Mouse (Mus musculus) heart, postnatal 0 days (tissue): ENCODE measurements around the gene Tectb. TPM values are rescaled to one million over a fixed set of nuclear protein-coding genes. Genes with fewer than 3 reads are reported as not detected.

Experiments used
- ATAC-seq: fragments of 200-750 bp; cut with Nextera tagmentation; 2 replicates; pipeline ENCODE4 v1.8.0; 2017; ENCODE audit warnings: low read depth, moderate number of reproducible peaks, moderate library complexity; ENCODE audit not compliant: insufficient read depth
- DNase-seq: peaks from one replicate; pipeline ENCODE4 v3.0.0-alpha.2; 2016; ENCODE audit warnings: low spot score
- H3K27ac ChIP-seq: fragments of 300-500 bp; sonication (generic); 2 replicates; pipeline ENCODE4 v1.5.1; 2014; ENCODE audit warnings: low read depth, mild to moderate bottlenecking
- H3K27me3 ChIP-seq: fragments of 300-500 bp; sonication (generic); 2 replicates; pipeline ENCODE4 v1.6.1; 2014; ENCODE audit warnings: low read length, mixed read lengths; ENCODE audit not compliant: control insufficient read depth, insufficient read depth
- H3K36me3 ChIP-seq: fragments of 300-500 bp; sonication (generic); replicated peaks from 2 replicates; pipeline ENCODE4 v1.6.1; 2014; ENCODE audit warnings: low read length, mixed read lengths; ENCODE audit not compliant: control insufficient read depth, insufficient read depth
- H3K4me1 ChIP-seq: fragments of 300-500 bp; sonication (generic); 2 replicates; pipeline ENCODE4 v1.6.1; 2014; ENCODE audit warnings: antibody characterized with exemption; ENCODE audit not compliant: control insufficient read depth, insufficient read depth
- H3K4me2 ChIP-seq: fragments of 300-500 bp; sonication (generic); 2 replicates; pipeline ENCODE4 v1.6.1; 2014; ENCODE audit warnings: low read depth, mild to moderate bottlenecking, low read length, moderate library complexity
- H3K4me3 ChIP-seq: fragments of 300-500 bp; sonication (generic); 2 replicates; pipeline ENCODE4 v1.5.1; 2014; ENCODE audit warnings: low read depth, low read length
- H3K9ac ChIP-seq: fragments of 300-500 bp; sonication (generic); replicated peaks from 2 replicates; pipeline ENCODE4 v1.6.1; 2014; ENCODE audit warnings: low read depth, low read length, mixed read lengths
- H3K9me3 ChIP-seq: fragments of 300-500 bp; sonication (generic); replicated peaks from 2 replicates; pipeline ENCODE4 v1.6.1; 2016; ENCODE audit warnings: low read length; ENCODE audit not compliant: control insufficient read depth
- CTCF ChIP-seq: IDR thresholded peaks from 2 replicates; pipeline ENCODE4 v1.5.1; 2016; ENCODE audit warnings: antibody characterized with exemption, control low read depth, low read depth
- EP300 ChIP-seq: IDR thresholded peaks from 2 replicates; pipeline ENCODE4 v1.6.1; 2016; ENCODE audit warnings: antibody characterized with exemption, low read depth
- WGBS: fragments of 180-500 bp; shearing (Covaris S2); extraction: QIAGEN DNeasy Blood & Tissue Kit; methylation state at CpG from one replicate; pipeline ENCODE4 v1.1.7; 2014; 5-methylcytosine and 5-hydroxymethylcytosine counted together
- polyA plus RNA-seq: library from polyadenylated mRNA; unstranded; fragments of >200 nt; fragmentation: Nextera tagmentation; extraction: Ambion mirVana; gene quantifications from 2 replicates; pipeline ENCODE4 v1.2.1, GENCODE M21; 2015
- total RNA-seq: library from RNA; depleted of rRNA; stranded (reverse); fragments of >200 nt; gene quantifications from 2 replicates; pipeline ENCODE4 v1.2.3, GENCODE M21; 2014; ENCODE audit warnings: low replicate concordance

Tectb gene
- total and polyA plus RNA-seq, 2 experiments from 2014 or later, result 0.15 TPM; not detected in 1

DNA sequence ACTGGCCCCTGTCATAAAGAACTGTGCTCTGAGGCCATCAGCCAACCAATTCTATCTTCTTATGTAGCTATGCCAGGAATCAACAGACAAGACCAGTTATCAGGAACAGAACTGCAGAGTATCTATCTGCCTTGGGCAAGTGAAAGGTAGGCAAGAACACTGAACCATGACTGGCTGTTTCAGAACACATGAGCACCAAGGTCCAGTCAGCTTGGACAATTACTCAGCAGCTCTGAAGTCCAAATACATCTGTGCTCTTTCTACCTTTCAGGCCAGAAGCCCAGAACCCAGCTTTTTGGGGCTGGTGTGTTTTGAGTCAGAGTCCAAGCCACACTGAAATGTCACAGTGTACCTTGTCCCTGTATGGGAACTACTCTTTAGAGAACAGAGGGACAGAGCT, 10.1 kb upstream of the Tectb start:
- H3K4me2 ChIP-seq, result no peak overlapping the region
- no peaks in the 10 kb centered on the region for H3K9me3 ChIP-seq
- no peaks in the 10 kb centered on the region for H3K27me3 ChIP-seq
- no peak overlapping the region for H3K4me3 ChIP-seq
- H3K36me3 ChIP-seq, result no peaks in the 10 kb centered on the region
- ATAC-seq (no peak), DNase-seq (no peak)
- TF ChIP-seq CTCF, result no peak
- TF ChIP-seq EP300, result no peak
- no peak overlapping the region for H3K9ac ChIP-seq
- H3K27ac ChIP-seq, result no peak overlapping the region
- H3K4me1 ChIP-seq, result no peaks in the 10 kb centered on the region

- WGBS, result 64% methylated on average over 1 of the region's 1 CpGs
- no peaks in the 10 kb centered on the region for H3K9me3 ChIP-seq
- no peaks in the 10 kb centered on the region for H3K4me1 ChIP-seq
- DNase-seq (no peak), ATAC-seq (no peak)
- H3K4me2 ChIP-seq, result no peak overlapping the region
- H3K9ac ChIP-seq, result no peak overlapping the region
- H3K27ac ChIP-seq, result no peak overlapping the region
- no peak overlapping the region for H3K4me3 ChIP-seq
- no peaks in the 10 kb centered on the region for H3K27me3 ChIP-seq
- no peak for TF ChIP-seq CTCF
- TF ChIP-seq EP300, result no peak
- no peaks in the 10 kb centered on the region for H3K36me3 ChIP-seq
These were observed 8.9 kb upstream of the Tectb start for GRCm38 (mm10) chr19:55171585-55171984.

DNA sequence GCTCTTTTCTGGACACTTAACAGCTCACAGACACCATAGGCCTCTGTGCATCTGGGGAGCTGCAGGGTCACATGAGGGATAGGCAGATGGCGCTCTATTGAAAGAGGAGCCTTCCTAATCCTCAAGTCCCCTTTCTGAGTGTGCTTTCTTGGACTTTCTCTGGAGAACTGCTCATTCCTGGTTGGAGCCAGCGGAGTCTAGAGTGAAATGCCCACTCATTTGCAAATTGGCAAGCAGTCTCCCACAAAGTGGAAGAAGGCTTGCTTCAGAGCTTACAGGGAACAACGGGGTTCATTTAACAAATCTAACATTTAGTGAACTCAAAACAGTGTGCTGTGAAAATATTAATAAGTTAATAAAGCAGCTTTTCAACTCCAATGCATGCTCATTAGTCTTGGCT, 3.4 kb upstream of the Tectb start:
- no peak for ATAC-seq
- 89% methylated on average over 3 of the region's 3 CpGs for WGBS

GRCm38 (mm10) chr19:55184442-55184841, 3.9 kb downstream of the Tectb start:
- 67% methylated on average over 7 of the region's 7 CpGs for WGBS
- TF ChIP-seq CTCF, result no peak
- no peak overlapping the region for H3K4me3 ChIP-seq
- ATAC-seq, result no peak
- no peak overlapping the region for H3K27ac ChIP-seq
- no peaks in the 10 kb centered on the region for H3K4me1 ChIP-seq
- DNase-seq, result no peak
- no peak overlapping the region for H3K9ac ChIP-seq
- no peaks in the 10 kb centered on the region for H3K27me3 ChIP-seq
- no peaks in the 10 kb centered on the region for H3K36me3 ChIP-seq
- no peak overlapping the region for H3K4me2 ChIP-seq
- H3K9me3 ChIP-seq, result no peaks in the 10 kb centered on the region

More for the DNA sequence above, 3.4 kb upstream of the Tectb start:
- no peak for TF ChIP-seq CTCF
- no peak for TF ChIP-seq EP300
- Histone ChIP-seq H3K9me3 (no peaks in the 10 kb centered on the region), H3K4me3 (no peak overlapping the region), H3K27ac (no peak overlapping the region), H3K36me3 (no peaks in the 10 kb centered on the region), H3K9ac (no peak overlapping the region), H3K4me2 (no peak overlapping the region), H3K27me3 (no peaks in the 10 kb centered on the region), H3K4me1 (no peaks in the 10 kb centered on the region)
- no peak for DNase-seq

- Histone ChIP-seq H3K4me1 (no peaks in the 10 kb centered on the region), H3K27ac (no peak overlapping the region), H3K9ac (no peak overlapping the region), H3K4me3 (no peak overlapping the region), H3K4me2 (no peak overlapping the region), H3K36me3 (no peaks in the 10 kb centered on the region), H3K9me3 (no peaks in the 10 kb centered on the region), H3K27me3 (no peaks in the 10 kb centered on the region)
- WGBS, result 54% methylated on average over 7 of the region's 7 CpGs
- ATAC-seq, result no peak
- no peak for DNase-seq
- no peak for TF ChIP-seq CTCF
- no peak for TF ChIP-seq EP300
These were observed 4.5 kb downstream of the Tectb start for GRCm38 (mm10) chr19:55185074-55185473.

GRCm38 (mm10) chr19:55185651-55186050, 5.1 kb downstream of the Tectb start:
- Histone ChIP-seq H3K4me2 (no peak overlapping the region), H3K4me1 (no peaks in the 10 kb centered on the region), H3K27ac (no peak overlapping the region), H3K27me3 (no peaks in the 10 kb centered on the region), H3K36me3 (no peaks in the 10 kb centered on the region), H3K4me3 (no peak overlapping the region), H3K9ac (no peak overlapping the region), H3K9me3 (no peaks in the 10 kb centered on the region)
- 58% methylated on average over 3 of the region's 3 CpGs for whole genome bisulfite sequencing
- DNase-seq (no peak), ATAC-seq (no peak)
- TF ChIP-seq CTCF (no peak), EP300 (no peak)
